Mouse (Mus musculus) spleen, adult 2 months (tissue): ENCODE results near the gene Popdc3. TPM values are rescaled to one million over a fixed set of nuclear protein-coding genes. Genes with fewer than 3 reads are reported as not detected.

Experiments
- DNase-seq, 2 experiments: peaks; one replicate each; pipeline versions ENCODE4 v3.0.0 to v3.0.0-alpha.2; 2012 to 2021; ENCODE audit warnings: low spot score in 2 of 2, low read depth in 1 of 2
- H3K27ac ChIP-seq: fragments of 200-500 bp; 2 replicates; pipeline ENCODE4 v1.5.1; 2012; ENCODE audit warnings: low read length, inconsistent platforms; ENCODE audit not compliant: insufficient read depth
- H3K27me3 ChIP-seq: fragments of 200-500 bp; 2 replicates; pipeline ENCODE4 v1.6.1; 2012; ENCODE audit warnings: mild to moderate bottlenecking, moderate library complexity, low read length, inconsistent platforms; ENCODE audit not compliant: control insufficient read depth, insufficient read depth
- H3K36me3 ChIP-seq: fragments of 200-500 bp; 2 replicates; pipeline ENCODE4 v1.6.1; 2012; ENCODE audit warnings: mild to moderate bottlenecking, low read length, inconsistent platforms; ENCODE audit not compliant: control insufficient read depth, insufficient read depth
- H3K4me1 ChIP-seq: fragments of 200-500 bp; 2 replicates; pipeline ENCODE4 v1.6.1; 2011; ENCODE audit warnings: inconsistent platforms; ENCODE audit not compliant: control insufficient read depth, insufficient read depth, insufficient read length
- H3K4me3 ChIP-seq: fragments of 200-500 bp; 2 replicates; pipeline ENCODE4 v1.5.1; 2011; ENCODE audit warnings: mild to moderate bottlenecking, inconsistent platforms; ENCODE audit not compliant: insufficient read depth, insufficient read length; ENCODE audit errors: extremely low read depth
- CTCF ChIP-seq: fragments of 200-500 bp; IDR thresholded peaks from 2 replicates; pipeline ENCODE4 v1.5.1; 2011; ENCODE audit warnings: mild to moderate bottlenecking, inconsistent platforms; ENCODE audit not compliant: insufficient read depth, insufficient read length, insufficient replicate concordance; ENCODE audit errors: extremely low read depth
- POLR2A ChIP-seq: fragments of 200-500 bp; IDR thresholded peaks from 2 replicates; pipeline ENCODE4 v1.6.1; 2011; ENCODE audit warnings: low read depth, low read length, inconsistent platforms
- WGBS: fragments of 180-500 bp; shearing (Covaris S2); methylation state at CpG from one replicate; pipeline ENCODE4 v1.1.7; 2018; 5-methylcytosine and 5-hydroxymethylcytosine counted together
- polyA plus RNA-seq: library from polyadenylated mRNA; depleted of rRNA; stranded (reverse); fragments of >200 nt; gene quantifications from 2 replicates; pipeline ENCODE4 v1.2.3, GENCODE M21; 2012; rRNA removed

Popdc3 gene
- polyA plus RNA-seq, 1 experiment = 0.46 TPM

- Histone ChIP-seq H3K36me3 (no peaks in the 10 kb centered on the region), H3K27ac (no peak overlapping the region), H3K27me3 (no peaks in the 10 kb centered on the region), H3K4me1 (no peaks in the 10 kb centered on the region), H3K4me3 (no peak overlapping the region)
- no peak for DNase-seq
- 87% methylated on average over 17 of the region's 17 CpGs for WGBS
- TF ChIP-seq POLR2A (no peak), CTCF (no peak)
Observed at GRCm38 (mm10) chr10:45366987-45367705, 189.2 kb downstream of the Popdc3 start.

Other genes starting within 250 kb of the Popdc3 start
- gene Prep, start 110.9 kb upstream of the Popdc3 start, polyA plus RNA-seq = 5.2 and 6.9 TPM in 2 replicates
- gene Bves, start 157.7 kb downstream of the Popdc3 start, polyA plus RNA-seq = 0.41 and 0.53 TPM in 2 replicates